Mouse (Mus musculus): ENCODE data around the gene Ppfibp2.

- TF ChIP-seq CTCF (IDR thresholded peaks at IDR 0.05) (no peak), EP300 (IDR thresholded peaks at IDR 0.05) (no peak)
Measured at GRCm38 (mm10) chr7:107625061-107625460, 30.1 kb downstream of the Ppfibp2 start, which contains the start of gene 5330417H12Rik.

All from lung, postnatal 0 days (tissue).